Mouse (Mus musculus) activated CD4-positive, CD25-positive, alpha-beta regulatory T cell, adult 4 months (primary cell): ENCODE measurements around the gene Kremen1. TPM values are rescaled to one million over a fixed set of nuclear protein-coding genes. Genes with fewer than 3 reads are reported as not detected.
A peak's percentile ranks its signal among the peaks of the same experiment; 100 is the strongest.

Source experiments
- ATAC-seq: one replicate; pipeline ENCODE4 v1.8.0; 2017
- polyA plus RNA-seq, 2 experiments: library from polyadenylated mRNA; unstranded; fragments of 100-300 nt; shearing (Covaris generic); gene quantifications; one replicate each; pipeline ENCODE4 v1.2.1; 2017

Gene Kremen1
- polyA plus RNA-seq, 2 experiments from 2014 or later = 3.3 to 4.2 TPM

DNA sequence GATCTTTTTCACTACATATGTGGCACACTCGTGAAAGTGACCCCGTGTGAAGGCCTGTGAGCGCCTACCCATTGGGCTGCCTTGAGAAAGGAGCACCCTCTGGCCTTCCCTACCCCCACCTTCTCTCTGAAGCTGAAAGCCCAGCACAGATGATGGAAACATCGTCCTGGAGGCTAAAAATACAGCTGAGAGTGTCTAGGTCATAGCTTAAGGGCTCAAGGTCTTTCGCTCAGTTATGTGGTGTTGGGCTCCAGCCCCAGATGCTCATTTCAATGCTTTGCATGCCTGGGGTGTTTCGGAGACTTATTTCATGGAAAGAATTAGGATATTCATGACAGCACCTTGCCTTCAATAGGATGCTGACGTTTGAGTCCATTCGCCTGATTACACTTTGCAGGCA is 4.4 kb upstream of the Kremen1 start:
- no peak for ATAC-seq

DNA sequence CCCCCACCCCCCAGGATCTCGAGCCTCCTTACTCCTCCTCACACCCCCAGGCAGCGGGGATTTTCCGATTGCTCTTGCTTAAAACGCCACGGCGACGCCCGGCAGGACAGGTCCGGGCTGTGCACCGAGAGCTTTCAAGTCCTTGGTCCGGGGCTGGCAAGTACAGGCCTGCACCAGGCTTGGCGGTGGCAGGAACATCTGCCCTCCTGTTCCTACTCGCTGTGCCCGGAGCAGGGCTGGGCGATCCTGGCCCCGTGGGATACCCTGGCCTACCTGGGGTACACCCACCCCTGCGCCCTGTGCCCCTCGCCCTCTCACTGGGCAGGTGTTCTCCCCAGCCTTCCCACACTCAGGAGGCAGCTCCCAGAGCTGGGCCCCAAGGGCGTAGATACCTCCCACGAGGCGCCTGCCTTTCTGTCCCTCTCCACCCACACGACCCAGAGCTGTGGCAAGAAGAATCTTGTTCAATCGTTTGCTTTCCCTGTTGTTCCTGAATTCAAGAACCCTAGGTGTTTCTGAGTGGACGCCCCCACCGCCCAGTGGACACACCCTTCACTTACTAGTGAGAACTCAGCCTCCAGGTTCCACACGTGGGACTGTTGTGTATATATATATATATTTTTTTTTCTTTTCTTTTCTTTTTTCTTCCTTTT is 1.8 kb upstream of the Kremen1 start:
- ATAC-seq = no peak

DNA sequence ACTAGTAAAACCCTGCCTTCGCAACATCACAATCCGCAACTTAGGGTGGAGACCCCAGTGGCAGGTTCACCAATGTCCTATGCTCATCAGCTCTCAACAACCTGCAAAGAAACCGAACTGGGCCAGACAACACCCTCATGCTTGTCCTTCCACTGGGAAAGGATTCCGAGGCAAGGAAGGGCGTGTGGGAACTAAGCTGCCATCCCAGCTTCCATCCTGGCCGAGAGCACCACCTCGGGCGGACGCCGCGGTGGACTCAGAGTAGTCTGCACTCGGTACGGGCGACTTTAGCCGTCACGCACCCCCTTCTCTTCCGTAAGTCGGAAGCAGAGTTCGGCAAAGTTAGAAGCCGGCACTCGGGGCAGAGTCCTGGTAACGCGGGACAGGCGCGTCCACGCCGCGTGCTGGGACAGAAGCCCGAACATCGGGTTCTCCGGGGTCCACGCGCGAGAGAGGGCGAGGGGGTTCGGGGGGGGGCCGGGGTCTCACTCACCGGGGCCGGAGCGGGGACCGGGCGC is 357 bp downstream of the Kremen1 start:
- ATAC-seq = no peak

DNA sequence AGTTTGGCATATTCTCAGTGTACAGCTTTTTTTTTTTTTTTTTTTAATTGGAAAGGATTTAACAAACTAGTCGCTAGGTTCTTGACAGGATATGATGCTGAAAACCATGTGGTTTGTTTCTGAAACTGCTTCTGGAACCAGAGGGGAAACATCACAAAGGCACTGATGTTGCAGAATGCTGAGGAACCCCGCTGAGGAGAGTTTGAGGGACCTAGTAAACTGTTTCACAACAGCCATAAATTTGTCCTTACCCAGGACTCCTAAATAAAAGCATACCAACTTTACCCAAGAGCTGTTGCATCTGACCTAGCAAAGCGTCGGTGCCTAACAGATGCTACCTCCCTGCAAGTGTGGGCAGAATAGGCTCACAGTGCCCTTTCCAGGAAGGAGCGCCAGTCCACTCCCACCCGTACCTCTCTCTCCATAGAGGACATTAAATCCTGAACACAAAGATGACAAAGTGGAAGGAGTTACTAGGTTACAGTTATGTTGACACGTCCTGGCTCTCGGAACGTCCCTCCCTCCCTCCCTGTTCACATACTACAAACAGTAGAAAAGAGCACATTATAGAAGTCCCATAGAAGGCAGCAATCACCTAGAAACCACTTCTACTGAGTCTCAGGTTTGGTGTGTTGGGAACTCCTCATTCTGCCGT is 1.3 kb downstream of the Kremen1 start:
- ATAC-seq = peak; percentile 22

DNA sequence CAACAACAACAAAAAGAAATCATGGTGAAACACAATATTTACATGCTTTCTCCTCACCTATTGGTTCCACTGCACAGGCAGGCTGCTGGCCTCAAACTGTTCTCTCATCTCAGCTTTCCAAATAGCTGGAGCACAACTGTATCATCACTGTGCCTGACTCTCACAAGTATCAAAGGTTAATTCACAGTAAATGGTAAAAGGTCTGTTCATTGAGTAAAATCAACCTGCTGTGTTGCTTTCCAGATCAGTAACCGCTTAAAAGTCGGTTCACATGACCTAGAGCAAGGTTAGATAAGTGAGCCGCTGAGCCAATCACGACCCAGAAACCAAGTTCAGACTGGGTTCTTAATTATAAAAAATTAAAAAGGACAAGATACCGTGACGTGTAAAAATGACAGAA is 3.3 kb downstream of the Kremen1 start:
- no peak for ATAC-seq

DNA sequence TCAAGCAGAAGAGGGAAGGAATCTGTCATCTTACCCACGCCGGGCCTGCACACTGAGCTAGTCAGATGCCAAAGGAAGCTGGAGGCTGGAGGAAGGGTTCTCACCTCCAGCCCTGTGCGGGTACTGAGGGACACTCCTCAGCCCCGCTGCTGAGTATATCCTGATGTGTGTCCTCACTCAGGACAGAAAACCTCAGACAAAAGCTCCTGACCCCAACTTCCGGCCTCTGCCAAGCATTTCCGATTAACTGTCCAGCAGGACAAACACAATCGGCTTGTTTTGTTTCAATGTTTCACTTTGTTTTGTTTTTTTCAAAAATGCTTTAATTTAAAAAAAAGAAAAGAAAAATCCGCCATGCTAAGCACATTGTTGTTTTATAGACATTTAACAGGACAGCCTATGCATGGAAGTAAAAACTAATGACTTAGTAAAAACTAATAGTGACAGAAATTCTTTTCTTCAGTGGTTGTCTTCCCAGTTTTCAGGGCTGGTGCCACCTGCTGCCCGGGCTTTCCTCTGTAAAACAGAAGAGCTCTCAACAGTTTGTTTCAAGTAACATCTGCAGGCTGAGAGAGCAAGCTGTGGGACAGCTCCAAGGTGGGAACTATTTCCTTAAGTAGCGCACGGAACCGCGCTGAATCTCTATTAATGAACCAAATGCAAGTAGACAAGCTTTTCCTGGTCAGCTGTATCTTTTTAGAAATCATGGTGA is 4.1 kb downstream of the Kremen1 start:
- ATAC-seq = no peak

DNA sequence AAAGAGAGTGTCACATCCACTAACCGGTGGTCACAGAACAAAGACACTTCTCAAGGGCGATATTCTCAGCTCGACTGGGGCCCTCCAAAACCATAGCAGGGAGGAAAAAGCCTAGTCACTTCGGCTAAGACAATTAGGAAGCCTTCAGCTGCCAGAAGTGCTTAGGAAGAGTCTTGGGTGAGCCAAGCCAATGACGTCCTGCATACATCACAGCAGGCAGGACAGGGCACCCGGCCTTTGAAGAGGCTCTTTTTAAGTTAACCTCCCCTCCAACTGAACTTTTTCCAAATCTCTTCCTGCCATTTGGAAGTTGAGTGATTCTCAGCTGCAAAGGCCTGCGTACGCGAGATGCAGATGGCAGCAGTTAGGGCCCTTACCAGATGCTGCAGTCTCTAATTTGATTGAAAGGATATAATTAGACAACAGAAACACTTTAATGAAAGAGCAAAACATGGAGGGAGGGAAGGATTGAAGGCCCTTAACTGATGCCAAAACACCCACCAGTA is 5.8 kb downstream of the Kremen1 start:
- ATAC-seq = no peak

DNA sequence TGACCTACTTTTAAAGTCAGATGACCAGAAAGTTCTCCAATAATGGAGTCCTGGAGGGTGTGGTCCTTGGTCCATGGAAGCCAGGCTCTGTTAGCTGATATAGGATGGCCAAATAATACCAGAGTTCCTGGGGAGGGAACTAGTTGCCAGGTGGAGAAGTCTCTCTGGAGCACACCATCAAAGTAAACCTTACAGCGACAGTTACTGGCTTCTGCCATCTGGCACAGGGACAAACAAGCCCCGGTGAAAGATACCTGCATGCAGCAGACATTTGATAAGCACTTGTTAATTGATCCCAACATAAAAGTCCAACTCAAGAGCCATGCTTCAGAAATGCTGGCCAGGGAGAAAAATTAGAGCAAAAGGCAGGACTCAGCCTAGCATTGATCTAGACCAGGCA is 7.3 kb downstream of the Kremen1 start:
- ATAC-seq = no peak

DNA sequence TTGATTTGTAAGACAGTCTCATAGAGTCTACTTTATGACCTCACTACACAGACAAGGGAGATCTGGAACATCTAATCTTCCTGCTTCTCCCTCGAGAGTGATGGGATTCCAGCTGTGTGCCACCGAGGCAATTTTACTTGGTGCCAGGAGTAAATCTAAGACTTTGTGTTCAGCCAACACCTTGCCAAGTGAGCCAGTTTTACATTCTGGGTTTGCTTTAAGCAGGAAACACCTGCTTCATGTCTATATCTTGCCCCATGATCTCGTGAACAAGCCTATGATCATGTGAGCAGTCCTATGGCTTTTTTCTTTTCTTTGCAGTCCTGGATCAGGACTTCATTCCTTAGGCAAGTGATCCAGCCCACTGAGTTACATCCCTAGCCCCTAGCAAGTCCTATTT is 7.8 kb downstream of the Kremen1 start:
- ATAC-seq = no peak

DNA sequence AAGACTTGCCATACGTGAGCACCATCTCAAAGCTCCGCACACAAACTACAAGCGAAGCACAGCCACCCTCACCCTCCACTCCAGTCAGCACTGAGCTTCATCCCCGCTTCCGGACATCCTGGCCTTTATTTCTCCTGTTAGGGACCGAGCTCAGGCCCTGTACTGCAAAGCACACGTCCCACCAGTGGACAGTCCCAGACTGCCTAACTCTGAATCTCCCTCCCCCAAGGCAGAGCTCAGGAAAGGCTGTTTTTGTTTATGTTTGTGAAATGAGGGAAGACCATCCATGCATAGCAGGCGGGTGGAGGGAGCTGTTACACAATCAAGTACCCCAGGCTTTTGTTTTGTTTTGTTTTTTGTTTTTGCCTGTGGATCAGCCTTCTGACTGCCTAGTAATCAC is 8.6 kb downstream of the Kremen1 start:
- no peak for ATAC-seq

DNA sequence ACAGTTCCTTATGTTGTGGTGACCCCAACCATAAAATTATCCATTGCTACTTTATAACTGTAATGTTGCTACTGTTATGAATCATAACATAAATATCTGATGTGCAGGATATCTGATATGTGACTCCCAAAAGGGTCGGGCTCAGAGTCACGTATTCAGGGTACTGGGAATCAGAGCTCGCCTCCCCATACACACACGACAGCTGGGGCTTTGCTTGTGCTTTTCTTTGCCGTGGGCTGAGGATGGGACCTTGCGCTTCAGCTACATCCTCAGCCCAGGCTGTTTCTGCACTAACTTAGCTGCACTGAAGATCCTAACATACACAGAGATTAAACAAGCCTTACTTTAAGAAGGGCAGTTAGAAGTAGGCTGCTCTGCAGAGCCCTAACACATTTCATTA is 10.2 kb downstream of the Kremen1 start:
- ATAC-seq = no peak

DNA sequence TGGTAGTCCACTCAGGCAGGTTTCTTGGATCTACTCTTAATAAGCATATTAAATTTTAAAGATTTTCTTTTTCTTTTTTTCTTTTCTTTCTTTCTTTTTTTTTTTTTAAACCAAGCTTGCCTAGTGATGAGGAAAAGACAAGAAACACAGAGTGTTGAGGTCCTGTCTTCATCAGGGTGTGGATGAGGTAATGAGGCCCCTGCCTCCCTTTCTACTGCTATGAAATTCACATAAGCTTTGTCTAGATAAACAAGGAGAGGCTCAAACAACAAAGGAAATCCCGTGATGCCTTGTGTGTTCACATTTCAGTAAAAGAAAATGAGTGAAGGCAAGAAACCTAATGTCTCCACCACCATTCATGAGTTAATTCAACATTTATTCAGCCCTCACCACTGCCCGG is 13.2 kb downstream of the Kremen1 start:
- no peak for ATAC-seq

DNA sequence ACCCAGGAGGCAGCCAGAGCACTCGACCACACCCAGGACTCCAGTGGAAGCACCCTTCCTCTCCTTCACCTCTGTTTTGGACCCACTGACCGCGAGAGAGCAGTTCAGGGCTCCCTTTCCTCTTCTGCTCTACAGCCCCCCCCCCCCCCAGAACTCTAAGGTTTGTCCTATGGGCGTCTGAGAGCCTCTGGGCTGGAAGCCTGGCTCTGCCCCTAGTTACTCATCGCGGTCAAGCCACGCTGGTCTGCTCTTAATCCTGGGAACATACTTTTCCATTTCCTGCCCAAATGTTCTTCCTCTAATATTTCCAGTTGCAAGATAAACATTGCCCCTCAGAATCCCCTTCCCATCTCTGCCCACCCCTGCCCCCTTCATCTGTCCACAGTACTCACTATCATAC is 15.9 kb downstream of the Kremen1 start:
- ATAC-seq = no peak

DNA sequence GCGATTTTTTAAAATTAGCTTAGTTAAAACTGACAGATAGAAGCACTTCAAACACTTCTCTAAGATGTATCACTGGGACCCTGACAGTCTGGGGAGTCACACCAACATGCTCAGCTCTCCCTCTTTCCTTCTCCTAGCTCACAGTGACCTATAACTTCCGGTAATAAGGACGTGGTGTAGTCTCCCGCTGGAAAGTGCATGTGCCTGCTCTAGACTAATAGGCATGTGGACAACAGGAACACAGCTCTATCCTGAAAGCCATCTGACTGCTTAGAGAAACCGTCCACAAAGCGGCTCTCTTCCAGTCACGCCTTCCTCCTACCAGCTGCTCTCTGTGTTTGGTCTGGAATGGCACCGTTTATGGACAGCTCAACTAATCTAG is 16.6 kb downstream of the Kremen1 start:
- ATAC-seq = no peak

DNA sequence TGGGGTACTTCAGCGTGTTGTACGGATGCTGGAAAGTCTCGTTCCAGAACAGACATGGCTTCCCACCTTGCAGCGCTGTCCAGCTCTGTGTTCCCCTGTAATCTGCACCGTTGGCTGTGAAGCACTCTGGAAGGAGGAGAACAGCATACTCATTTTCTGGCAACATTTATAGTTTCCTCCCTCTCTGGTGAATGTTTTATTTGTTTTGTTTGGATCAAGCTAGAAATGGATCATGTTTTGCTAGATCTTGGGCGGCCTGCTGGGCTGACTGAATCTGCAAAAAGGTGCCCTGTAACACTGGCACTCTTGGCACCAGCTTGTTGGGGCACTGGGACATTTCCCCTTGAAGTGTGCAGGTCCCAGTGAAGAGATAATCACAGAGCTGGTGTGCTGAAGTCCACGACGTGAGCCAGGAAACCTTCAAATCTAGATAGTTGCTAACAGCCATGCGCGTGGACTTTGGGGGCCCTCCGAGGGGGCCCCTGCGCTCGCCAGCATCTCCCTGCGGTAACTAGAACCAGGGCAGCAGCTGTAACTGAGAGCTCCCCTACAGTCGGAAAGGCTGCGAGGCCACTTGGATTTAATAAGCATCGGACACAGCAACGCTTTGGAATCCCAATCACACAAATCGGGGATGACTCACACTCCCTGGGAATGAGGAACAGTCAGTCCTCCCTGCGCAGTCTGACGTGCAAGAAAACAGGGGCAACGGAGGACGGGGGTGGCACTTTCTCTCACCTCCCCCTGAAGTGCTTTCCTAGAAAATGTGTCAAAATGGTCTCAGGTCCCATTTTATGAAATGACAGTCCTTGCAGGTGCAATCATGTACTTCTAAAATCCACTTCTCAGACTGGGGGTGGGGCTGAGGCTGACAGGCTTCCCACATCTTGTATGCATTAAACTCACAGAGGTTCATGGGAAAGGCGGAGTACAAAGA is 17.3 kb downstream of the Kremen1 start:
- no peak for ATAC-seq

DNA sequence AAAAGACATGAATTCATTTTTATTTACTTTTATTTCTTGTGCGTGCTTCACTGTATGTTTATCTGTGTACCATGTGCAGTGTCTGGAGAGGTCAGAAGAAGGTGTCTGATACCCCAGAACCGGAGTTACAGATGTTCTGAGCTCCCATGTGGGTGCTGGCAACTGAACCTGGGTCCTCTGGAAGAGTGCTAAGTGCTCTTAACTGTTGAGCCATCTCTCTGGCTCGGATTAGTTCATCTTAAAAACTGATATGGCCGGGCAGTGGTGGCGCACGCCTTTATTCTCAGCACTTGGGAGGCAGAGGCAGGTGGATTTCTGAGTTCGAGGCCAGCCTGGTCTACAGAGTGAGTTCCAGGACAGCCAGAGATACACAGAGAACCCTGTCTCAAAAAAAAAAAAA is 18.1 kb downstream of the Kremen1 start:
- ATAC-seq = no peak

DNA sequence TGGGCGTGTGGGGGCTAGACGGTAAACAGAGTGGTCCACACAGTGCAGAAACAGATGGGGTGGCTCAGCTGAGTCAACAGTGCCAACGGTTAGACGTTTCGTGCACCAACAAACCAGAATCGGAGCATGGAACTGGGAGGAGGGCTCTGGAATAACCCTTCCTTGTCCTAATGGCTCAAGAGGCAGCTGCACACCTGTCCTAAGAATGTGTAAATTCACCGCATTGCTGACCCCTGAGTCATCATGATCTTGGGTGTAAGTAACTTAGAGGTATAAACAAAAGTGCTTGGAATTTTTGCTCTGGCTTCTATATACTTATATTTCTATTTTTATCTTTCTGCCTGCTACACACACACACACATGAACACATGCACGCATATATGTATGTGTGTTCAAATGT is 19.2 kb downstream of the Kremen1 start:
- ATAC-seq = no peak

DNA sequence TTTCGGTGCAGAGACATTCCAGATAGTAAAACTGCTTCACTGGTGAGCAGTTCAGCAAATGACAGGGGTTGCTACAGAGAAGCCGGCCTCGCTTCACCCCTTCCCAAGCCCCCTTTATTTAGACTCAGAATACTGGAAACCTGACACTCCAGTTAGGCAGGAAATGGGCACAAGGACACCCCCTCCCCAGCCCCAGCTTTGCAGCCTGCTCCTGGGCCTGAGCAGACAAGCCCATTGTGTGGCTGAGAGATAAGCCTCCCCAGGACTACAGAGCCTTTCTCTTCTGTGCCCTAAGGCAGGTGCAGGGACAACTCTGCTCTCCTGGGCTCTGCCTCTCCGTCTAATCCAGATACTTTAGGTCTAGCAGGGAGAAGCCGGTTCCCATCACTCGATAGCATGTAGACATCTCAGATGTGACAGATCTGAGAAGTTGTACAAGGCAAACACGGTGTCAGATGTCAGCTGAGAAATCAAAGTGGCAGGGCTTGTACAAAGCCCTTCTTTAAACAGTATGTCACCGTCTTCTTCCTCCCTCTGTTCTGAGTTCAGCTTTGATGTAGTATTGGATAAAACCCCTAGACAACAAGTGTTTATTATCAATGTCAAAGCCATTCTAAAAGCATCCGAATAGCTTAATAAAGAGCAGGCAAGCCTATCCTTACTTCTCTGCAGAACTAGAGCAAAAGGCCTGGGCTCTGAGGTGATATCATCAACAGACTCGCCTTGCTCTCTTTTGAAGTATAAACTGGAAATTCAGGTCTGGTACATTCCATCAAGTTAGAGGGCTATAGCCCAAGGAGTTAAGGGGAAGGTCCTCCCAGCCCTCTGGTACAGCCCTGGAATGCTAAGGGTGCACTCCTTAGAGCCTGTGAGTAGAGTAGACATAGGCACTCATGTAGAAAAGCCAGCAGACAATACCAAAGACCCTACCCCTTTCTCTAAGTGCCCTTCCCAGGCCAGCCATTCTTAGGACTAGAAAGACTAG is 21.4 kb downstream of the Kremen1 start:
- ATAC-seq = no peak

DNA sequence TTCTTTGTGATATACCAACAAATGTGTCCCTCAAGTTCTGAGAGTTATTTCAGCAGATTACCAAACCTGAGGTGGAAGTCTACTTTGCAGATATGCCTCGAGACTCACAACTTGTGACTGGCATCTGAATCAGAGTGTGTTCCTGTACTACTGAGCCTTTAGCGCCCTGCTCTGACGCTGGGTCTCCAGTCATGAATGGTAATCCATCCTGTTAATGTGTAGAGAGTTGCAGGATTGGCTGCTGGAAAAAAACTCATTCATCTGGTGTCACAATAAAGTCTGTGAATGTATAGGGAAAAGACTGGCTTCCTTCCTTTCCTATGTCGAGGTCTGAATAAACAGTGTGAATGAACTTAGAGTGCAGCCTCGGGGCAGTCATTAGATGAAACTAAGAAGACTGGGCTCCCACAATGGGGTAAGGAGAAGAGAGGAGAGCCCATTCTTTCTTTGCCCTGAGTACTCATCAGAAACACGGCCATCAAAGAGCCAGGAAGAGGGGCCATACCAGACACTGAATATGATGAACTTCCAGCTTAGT is 41.4 kb downstream of the Kremen1 start:
- no peak for ATAC-seq

DNA sequence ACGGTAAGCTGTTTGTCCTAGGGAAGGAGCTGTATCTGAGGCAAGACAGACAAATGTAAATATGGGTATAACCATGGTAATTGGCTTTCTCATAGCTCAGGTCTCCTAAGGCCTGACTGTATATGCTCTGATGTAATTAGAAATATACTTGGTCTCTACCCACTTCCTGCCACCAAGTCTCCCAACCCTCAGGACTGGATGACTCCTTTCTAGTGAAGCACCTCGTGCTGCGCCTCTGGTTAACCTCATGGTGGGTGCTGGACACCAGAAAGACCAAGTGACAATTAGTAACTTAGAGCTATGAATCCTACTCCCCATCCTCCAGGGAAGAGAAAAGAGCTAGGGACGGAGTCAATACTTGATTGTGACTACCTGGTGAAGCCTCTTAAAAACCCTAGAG is 42.0 kb downstream of the Kremen1 start:
- no peak for ATAC-seq
